Mouse (Mus musculus) ovary, postnatal 36 days (tissue): ENCODE measurements at regions not wholly inside any gene's neighbourhood (a gene's known extent, or its start where the extent isn't known, plus 50 kb on each side); places are given as distances from the start of the nearest gene placed in this dataset.
"Not testable (repeated sequence)": the region's sequence is repeated elsewhere in the genome, so short reads cannot be mapped to it uniquely, and the experiment has no call there.

Source experiments
- DNase-seq: peaks from one replicate; pipeline ENCODE4 v3.0.0; 2022; ENCODE audit warnings: low spot score, mixed read lengths

DNA sequence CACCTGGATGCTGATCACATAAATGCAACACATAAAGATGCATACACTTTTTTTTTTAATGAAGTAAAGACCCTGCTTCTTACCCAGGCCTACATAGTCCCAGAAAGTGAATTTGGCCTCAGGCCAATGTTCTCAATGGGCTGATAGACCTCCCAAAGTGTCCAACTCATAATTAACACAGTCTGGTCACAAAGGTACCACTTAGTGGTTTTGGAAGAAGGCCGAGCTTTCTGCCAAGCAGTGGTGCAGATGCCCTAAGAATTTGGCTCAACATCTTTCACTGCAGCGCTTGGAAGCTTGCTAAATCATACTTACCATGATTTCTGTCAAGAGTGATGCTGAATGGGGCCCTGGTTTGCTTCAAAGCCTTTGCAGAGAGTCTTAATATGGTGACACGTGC is 706.4 kb upstream of the Rag2 start:
- no peak for DNase-seq

- no peak for DNase-seq
These were observed 704.8 kb upstream of the Rag2 start for GRCm38 (mm10) chr2:100919537-100920212.

DNA sequence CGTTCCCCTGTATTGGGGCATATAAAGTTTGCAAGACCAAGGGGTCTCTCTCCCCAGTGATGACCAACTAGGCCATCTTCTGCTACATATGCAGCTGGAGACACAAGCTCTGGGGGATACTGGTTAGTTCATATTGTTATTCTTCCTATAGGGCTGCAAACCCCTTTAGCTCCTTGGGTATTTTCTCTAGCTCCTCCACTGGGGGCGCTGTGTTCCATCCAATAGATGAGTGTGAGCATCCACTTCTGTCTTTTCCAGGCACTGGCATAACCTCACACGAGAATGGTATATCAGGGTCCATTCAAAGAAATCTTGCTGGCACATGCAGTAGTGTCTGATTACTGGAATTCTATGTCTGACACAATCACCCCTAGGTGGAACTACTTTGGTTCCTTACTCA is 675.9 kb upstream of the Rag2 start:
- DNase-seq: not testable (repeated sequence)

- no peak for DNase-seq
These were observed 665.1 kb upstream of the Rag2 start for GRCm38 (mm10) chr2:100959412-100959811.

DNA sequence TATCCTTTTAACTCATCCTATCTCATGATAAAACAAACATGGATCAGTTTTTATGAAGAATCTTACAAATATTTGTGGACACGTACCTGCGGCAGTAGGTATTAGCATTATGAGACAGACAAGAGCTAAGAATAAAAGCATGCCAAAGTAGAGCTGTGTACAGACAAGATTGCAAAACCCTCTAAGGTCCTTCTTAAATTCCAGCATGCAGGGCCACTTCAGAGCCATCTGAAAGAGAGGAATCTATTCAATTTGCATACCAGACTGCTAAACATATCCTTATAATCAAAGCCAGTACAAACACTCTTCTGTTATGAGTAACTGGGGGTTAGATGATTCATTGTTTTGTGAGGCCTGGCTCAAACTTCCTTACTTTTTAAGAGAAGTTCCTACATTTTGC is 659.9 kb upstream of the Rag2 start:
- no peak for DNase-seq

GRCm38 (mm10) chr2:100977202-100977601 is 647.3 kb upstream of the Rag2 start:
- DNase-seq: no peak

- DNase-seq: no peak
These were observed 642.2 kb upstream of the Rag2 start for GRCm38 (mm10) chr2:100982362-100982761.

GRCm38 (mm10) chr2:101015353-101015752 is 609.2 kb upstream of the Rag2 start:
- DNase-seq: no peak

GRCm38 (mm10) chr2:101019384-101019783 is 605.1 kb upstream of the Rag2 start:
- DNase-seq: no peak

DNA sequence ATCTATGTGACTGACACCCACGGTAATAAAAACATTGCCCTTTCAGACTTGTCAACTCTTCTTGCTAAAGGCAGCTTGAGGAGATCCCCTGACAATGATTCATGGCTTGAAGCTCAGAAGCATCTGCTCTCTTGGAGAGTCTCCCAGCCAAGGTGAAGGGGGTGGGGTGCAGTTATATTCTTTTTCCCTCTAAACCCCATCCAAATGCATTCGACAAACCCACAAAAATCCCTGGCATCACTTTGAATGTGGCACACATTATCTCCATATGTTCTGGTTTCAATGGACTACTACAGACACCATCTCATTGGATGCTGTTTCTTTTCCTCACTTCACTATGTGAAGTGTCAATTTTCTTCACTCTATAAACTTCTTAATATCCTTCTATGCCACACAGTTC is 603.0 kb upstream of the Rag2 start:
- DNase-seq: no peak

DNA sequence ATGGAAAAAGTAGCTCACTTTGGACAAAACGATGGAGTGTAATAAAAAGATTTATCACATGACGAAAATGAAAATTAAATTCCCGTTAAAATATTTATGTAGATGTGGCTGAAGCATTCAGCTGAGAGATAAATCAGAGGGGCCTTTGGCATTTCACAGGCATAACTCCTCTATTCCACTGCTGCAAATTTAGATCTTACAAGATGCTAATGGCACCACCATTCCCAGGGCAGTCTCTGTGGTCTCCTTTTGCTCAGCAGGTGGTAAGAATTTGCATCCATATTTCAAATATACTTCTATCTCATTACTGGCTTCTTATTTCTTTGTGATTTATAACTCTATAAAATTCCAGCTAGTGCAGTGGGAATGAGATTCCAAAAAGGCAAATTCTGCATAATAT is 581.5 kb upstream of the Rag2 start:
- no peak for DNase-seq

- DNase-seq: no peak
These were observed 561.6 kb upstream of the Rag2 start for GRCm38 (mm10) chr2:101062939-101063338.

DNA sequence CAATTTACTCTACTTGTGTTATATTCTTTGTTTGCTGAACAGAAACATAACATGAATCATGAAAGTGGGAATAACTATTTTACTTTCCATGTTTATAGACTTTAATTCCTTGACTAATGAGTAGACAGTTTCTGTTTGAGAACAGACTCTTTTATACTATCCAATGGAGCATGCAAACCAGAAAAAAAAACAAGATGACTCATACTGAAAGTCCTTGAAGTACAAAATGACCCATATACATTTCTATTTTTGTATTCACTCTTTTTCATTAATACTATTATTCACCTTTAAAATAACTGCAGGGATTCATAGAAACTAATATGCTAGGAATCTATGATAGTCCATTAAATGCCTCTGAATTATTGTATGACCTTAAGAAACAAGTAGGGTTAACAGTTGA is 549.5 kb upstream of the Rag2 start:
- no peak for DNase-seq

DNA sequence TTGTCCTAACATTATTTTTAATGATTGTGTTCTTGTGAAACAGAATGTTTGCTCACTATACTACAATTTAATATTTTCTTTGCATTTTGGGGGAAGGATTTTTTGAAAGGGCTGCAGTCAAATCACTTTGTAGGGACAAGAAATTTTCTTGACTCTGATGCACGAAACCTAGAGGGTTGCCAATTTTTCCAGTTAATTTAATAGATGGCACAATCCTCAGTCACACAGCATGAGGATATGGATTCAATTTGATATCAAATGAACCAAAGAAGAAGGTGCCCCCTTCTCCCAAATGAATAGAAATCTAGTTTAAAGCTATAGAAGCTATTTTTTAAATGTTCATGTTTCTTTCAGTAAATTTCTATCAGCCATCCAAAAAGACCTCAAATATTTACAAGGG is 544.3 kb upstream of the Rag2 start:
- DNase-seq: no peak

- no peak for DNase-seq
These were observed 540.7 kb upstream of the Rag2 start for GRCm38 (mm10) chr2:101083813-101084212.

DNA sequence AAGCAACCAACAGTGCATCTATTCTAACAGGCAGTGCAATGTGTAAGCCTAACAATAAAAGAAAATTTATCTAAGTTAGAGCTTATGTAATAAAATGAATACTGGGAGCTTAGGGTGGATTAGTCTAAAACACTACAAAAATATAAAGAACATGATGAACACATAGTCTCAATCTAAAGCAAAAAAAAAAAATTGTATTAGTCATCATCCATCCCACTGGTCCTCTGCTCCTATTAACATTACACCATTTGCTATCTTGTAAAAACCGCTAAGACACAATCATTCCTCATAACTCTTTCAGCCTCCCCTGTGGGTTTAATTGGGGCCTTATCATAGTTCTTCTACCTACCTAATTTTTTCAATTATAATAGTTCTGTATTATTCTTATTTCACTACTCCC is 539.9 kb upstream of the Rag2 start:
- DNase-seq: no peak

- no peak for DNase-seq
These were observed 517.2 kb upstream of the Rag2 start for GRCm38 (mm10) chr2:101107183-101107872.

- DNase-seq: no peak
These were observed 487.7 kb upstream of the Rag2 start for GRCm38 (mm10) chr2:101136867-101137266.

GRCm38 (mm10) chr2:101139931-101140330 is 484.6 kb upstream of the Rag2 start:
- no peak for DNase-seq

DNA sequence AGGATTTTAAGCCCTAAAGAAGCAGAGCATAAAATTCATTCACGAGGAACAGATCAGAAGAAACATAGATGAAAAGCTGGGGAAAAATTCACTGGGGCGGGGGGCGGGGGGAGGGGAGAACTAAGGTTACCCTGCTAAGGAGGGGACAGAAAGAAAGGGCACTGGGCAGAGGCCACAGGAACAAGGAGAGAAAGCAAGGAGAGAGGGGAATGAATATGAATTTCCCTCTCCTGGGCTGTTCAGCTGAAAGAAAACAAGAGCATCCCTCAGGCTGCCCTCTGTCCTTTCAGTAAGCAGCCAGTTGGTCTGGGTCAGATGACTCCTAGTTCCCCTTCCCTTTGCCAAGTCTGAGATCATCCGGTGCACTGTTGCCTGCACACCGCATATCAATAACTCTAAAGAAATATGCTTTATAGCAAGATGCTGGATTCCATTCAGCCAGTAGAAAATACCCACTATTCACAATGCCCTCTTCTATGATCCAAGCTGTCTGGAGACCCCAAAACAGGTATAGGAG is 467.7 kb upstream of the Rag2 start:
- no peak for DNase-seq

DNA sequence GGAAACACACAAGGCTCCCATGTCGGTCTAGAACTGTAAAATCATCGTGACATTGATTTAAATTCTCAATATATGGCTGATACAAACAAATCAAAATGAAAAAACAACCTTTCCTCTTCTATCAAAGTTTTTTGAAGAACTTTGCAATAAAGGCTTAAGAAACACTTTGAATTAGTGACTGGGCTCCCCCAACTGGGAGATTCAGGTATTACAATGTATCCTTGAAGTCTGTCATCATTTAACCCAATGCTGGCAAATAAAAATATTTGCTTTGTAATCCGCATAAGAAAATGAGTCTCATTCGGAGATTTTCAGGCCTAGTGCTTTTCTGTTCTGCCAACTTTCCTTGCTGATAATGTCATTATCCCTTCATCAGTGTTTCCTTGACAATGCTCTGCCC is 465.2 kb upstream of the Rag2 start:
- no peak for DNase-seq

GRCm38 (mm10) chr2:101165942-101166341 is 458.6 kb upstream of the Rag2 start:
- no peak for DNase-seq

- DNase-seq: no peak
These were observed 451.7 kb upstream of the Rag2 start for GRCm38 (mm10) chr2:101172806-101173205.

DNA sequence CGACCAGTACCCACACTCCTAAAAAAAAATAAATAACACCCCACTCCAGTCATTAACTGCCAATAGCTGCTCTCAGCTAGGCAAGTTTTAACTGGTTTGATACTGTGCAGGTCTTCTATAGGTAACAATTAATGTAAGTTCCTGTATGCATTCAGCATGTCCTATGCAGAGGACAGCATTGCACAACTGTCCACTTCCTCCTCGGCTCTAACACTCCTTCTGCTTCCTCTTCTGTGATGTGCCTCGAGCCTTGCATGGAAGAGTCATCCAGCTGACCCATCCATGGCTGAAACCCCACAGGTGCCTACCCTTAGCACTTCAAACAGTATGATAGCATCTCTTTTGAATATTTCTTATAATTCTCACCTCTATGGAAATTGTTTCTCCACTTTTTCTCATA is 449.4 kb upstream of the Rag2 start:
- no peak for DNase-seq
